Mouse (Mus musculus): ENCODE measurements at regions not wholly inside any gene's neighbourhood (a gene's known extent, or its start where the extent isn't known, plus 50 kb on each side); places are given as distances from the start of the nearest gene placed in this dataset.

DNA sequence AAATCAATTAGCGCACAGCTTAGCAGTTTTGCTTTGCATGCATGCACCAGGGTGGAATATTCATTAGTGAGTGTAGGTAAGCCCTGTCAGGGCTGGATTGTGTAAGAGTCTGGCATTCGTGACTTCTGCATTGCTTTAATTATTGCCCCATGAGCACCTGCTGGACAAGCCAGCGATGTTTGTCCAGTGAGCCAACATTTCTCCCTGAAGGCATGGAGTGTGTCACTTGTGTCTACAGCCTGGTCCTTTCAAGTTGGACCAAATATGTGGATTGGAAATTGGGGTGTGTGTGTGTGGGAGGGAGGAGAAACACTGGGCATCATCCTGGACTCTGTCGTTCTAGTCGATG, 115.9 kb downstream of the Evx1 start:
- no peak for DNase-seq (ENCODE audit: low spot score in 2 of 2)

- DNase-seq (ENCODE audit: low spot score in 2 of 2), result no peak
Measured at GRCm38 (mm10) chr6:52433234-52433633, 119.9 kb downstream of the Evx1 start.

GRCm38 (mm10) chr6:52434771-52435170, 121.5 kb downstream of the Evx1 start:
- DNase-seq (ENCODE audit: low spot score in 2 of 2), result no peak

GRCm38 (mm10) chr6:52435358-52435757, 122.1 kb downstream of the Evx1 start:
- DNase-seq (ENCODE audit: low spot score in 2 of 2), result no peak

- DNase-seq (ENCODE audit: low spot score in 2 of 2), result no peak
Measured at GRCm38 (mm10) chr6:52438366-52438765, 125.1 kb downstream of the Evx1 start.

- DNase-seq (ENCODE audit: low spot score in 2 of 2), result no peak
Measured at GRCm38 (mm10) chr6:52439204-52439603, 125.9 kb downstream of the Evx1 start.

- DNase-seq (ENCODE audit: low spot score in 2 of 2), result no peak
Measured at GRCm38 (mm10) chr6:52440160-52440559, 126.9 kb downstream of the Evx1 start.

DNA sequence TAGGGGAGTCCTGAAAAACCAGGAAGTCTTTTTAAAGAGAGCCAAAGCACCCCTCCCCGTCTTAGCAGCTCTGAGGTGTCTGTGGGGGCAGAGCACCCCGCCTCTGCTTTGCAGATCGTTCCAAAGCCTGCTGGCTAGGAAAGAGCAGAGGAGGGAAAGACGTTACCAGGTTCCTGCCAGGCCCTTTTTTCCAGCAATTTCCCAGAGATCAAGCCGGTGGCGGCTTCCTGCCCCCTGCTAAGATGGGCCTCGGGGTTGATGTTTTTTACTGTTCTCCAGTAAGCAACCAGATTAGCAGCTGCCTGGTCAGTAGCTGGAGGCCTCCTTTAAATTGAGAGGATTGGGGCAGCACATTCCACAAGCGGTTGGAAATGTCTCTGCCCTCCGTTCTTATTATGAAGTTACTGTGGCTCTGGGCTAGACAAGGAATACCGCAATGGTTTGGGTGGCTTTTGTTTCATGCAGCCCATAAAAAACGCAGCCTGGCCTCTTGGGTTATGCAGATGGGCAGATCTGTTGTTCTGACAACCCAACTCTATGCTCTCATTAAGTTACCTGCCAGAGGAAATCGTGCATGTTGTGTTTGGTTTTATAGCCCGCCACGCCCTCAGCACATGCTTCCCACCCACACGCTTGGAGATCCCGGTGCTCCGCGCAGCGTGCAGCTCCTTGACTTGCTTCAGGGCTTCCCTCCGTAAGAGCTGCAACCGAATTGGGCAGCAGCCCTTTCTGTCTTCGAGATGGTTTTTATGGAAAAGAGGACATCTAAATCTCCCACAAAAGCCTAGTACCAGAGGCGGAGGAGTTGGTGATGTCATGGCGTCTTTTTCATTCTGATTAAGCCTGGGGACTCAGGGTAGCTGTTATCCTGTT, 130.1 kb downstream of the Evx1 start:
- DNase-seq (ENCODE audit: low spot score in 2 of 2), result no peak

DNA sequence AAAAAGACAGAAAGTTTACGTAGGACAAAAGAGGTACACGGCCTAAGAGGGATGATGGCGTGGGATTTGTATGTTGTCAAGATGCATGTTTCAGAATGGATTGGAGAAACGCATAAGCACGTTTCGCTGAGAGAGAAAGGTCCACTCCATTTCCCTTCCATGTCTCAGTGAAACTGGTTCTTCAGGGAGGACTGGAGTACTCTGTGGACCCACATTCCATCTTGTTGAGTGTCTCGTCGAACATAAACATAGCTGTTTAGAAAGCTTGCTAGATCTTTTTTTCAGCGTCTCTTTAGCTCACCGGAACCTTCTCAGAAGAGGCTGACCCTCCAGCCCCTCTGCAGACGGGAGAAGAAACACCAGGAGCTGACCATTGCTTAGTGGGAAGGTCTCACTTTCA, 145.5 kb downstream of the Evx1 start:
- DNase-seq (ENCODE audit: low spot score in 2 of 2), result no peak

GRCm38 (mm10) chr6:52461186-52461585, 147.9 kb downstream of the Evx1 start:
- DNase-seq (ENCODE audit: low spot score in 2 of 2), result no peak

DNA sequence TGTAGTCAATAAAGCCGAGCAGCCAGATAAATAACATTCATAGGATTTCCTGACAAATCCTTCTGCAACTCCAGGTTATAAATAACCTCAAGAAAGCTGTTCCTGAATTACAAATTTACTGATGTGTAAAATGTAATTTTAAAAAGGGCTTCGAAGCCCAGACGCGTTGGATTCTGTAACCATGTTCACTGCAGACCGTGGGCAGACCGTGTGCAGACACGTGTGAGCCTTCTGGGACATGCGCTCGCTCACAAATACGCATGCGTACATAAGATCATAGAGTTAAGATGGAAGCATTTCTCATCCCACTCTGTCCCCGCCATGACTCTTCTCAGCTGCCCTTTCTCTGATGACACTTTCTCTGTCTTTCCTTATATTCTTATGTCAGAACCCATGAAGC, 150.1 kb downstream of the Evx1 start:
- no peak for DNase-seq (ENCODE audit: low spot score in 2 of 2)

GRCm38 (mm10) chr6:52464571-52464970, 151.3 kb downstream of the Evx1 start:
- no peak for DNase-seq (ENCODE audit: low spot score in 2 of 2)

- no peak for DNase-seq (ENCODE audit: low spot score in 2 of 2)
Measured at GRCm38 (mm10) chr6:52465834-52466525, 152.7 kb downstream of the Evx1 start.

DNA sequence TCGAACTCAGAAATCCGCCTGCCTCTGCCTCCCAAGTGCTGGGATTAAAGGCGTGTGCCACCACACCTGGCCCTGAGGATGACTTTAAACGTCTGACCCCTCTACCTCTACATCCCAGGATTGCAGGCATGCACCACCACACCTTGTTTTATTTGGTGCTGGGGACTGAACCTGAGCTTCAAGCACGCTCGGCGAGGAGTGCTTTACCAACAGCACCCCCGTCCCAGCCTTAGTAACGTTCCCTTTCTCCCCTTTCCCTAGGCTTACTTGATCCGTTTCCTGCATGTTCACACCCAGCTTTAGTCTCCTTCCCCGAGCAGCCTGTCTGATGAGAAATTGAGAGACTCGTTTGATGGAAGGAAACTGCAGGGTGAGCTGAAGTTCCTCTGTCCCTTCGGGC, 157.5 kb downstream of the Evx1 start:
- no peak for DNase-seq (ENCODE audit: low spot score in 2 of 2)

GRCm38 (mm10) chr6:52471384-52471957, 158.2 kb downstream of the Evx1 start:
- DNase-seq (ENCODE audit: low spot score in 2 of 2), result no peak

- DNase-seq (ENCODE audit: low spot score in 2 of 2), result no peak
Measured at GRCm38 (mm10) chr6:52472008-52472407, 158.7 kb downstream of the Evx1 start.

DNA sequence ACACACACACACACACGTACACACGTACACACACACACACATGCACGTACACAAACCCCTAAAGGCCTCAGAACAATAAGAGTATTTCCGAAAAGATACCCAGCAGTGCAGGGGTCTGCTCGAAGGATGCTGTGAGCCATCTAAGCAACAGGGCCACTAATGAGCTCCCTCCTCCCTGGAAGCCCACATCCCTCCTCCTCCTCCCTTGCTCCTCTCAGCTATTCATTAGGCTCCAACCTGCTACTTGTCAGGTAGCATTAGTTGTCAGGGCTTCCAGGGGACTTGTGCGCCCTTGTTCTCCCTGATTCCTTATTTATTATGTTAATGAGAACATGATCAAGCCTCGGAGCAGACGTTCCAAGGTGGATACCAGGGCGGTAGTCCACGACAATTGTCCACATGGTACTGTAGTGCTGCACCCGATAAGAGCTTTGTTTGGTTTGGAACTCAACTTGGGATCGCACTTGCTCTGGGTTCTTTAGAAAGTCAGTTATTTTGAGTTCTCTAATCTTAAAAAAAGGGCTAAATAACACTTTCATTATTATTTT, 159.8 kb downstream of the Evx1 start:
- DNase-seq (ENCODE audit: low spot score in 2 of 2), result no peak

DNA sequence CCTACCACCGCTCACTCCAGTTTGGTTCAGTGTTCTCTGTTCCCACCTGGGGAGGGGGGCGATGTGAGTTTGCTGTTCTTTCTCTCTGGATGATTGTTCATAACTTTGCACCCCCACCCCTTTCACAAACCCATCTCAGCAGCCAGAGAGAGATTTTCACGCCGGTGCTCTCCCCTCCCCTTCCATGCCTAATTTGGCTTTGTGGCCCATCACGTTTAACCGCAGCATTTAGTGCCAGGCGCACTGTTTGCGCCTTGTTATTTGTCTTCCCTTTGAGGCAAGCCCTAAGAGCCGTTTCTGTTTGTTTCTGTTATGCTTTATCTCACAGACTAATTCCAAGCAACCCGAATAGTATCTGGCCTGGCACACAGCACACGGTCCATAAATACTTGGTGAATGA, 160.6 kb downstream of the Evx1 start:
- peak; percentile 52 to 79 for DNase-seq (ENCODE audit: low spot score in 2 of 2)

DNA sequence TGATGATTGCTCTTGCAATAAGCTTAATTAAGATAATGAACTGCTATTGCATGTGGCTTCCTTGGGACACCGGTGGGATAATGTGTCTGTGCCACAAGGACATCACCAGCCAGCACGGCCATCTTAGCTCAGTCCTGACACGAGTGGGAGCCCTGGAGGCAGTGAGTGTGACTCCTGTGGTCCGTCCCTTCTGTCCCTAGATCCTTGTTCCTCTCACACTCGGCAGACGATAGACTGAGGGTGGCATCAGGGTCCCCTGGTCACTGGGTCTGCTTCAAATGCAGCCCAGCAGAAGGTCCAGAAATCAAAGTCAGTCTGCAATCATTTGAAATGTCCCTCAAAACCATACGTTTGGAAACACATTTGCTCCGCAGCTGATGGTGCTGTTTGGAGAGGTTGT, 162.4 kb downstream of the Evx1 start:
- DNase-seq (ENCODE audit: low spot score in 2 of 2), result no peak

GRCm38 (mm10) chr6:52476907-52477306, 163.3 kb downstream of the Hibadh start:
- DNase-seq (ENCODE audit: low spot score in 2 of 2), result no peak

- DNase-seq (ENCODE audit: low spot score in 2 of 2), result peak in 1 of 2 experiments; percentile 17
Measured at GRCm38 (mm10) chr6:52477380-52477779, 162.8 kb downstream of the Hibadh start.

GRCm38 (mm10) chr6:52478624-52479023, 161.6 kb downstream of the Hibadh start:
- no peak for DNase-seq (ENCODE audit: low spot score in 2 of 2)

DNA sequence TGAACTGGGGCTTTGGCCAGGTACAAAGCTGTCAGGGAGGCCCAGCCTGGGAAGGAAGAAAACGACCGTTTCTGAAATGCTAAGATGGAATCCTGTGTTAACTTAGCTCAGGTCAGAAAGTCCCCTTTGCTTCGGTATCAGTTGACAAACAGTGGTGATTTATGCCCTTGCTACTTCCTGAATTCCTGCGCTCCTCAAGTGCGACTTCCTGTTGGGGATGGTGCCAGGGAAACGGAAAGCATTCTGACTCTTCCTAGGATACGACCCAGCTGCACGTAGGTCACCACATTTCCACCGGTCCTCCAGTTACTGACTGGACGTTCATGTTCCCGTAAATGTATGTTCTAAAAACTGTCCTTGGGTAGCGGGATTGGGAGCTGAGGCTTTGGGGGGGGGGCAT, 161.0 kb downstream of the Hibadh start:
- DNase-seq (ENCODE audit: low spot score in 2 of 2), result no peak

Measured in natural killer cell, adult 2 months (primary cell).